Mouse (Mus musculus) gastrocnemius, postnatal 4 days (tissue): ENCODE measurements at regions not wholly inside any gene's neighbourhood (a gene's known extent, or its start where the extent isn't known, plus 50 kb on each side); places are given as distances from the start of the nearest gene placed in this dataset.

Experiments
- DNase-seq, 2 experiments: peaks; one replicate each; pipeline ENCODE4 v3.0.0; 2021 to 2022; ENCODE audit warnings: low spot score in 2 of 2, mixed read lengths in 2 of 2

DNA sequence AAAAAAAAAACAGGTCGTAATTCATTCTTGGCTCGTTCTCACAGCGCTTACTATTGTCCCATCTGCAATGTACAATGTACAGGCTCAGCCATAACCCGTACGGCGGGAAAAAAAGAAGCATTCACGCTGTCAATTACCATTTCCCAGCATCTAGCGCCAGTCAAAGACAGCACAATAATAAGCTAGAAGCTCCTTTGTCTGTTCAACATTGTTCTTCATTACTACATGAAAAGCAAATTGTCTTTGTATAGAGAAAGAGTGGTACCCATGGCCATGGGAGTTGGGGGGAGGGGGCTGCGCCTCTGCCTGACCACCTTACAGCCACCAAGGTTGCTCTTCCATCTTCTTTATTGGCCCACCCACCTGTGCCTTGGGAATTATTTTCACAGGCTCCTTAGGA lies 99.7 kb upstream of the Id4 start:
- no peak for DNase-seq

DNA sequence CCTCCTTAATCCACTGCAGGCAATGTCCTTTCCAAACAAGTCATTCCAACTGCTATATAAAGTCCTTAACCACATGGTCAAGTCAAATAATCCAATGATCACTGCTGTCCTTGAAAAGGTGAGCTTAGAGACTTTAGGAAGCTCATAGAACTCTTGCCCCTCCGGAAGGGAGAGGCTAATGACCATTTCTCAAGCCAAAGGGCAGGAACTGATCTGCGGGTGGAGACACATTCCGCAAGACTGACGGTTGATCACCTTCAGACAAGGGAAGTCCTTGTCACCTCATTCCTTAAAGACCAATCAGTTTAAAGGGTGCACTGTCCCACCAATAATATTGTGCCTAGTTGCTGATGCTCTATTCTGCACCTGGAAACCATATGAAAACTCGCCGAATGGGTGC lies 96.4 kb upstream of the Id4 start:
- DNase-seq, result no peak

GRCm38 (mm10) chr13:48165838-48166237 lies 95.2 kb upstream of the Id4 start:
- DNase-seq, result no peak

- DNase-seq, result no peak
Measured at GRCm38 (mm10) chr13:48167976-48168375, 93.1 kb upstream of the Id4 start.

DNA sequence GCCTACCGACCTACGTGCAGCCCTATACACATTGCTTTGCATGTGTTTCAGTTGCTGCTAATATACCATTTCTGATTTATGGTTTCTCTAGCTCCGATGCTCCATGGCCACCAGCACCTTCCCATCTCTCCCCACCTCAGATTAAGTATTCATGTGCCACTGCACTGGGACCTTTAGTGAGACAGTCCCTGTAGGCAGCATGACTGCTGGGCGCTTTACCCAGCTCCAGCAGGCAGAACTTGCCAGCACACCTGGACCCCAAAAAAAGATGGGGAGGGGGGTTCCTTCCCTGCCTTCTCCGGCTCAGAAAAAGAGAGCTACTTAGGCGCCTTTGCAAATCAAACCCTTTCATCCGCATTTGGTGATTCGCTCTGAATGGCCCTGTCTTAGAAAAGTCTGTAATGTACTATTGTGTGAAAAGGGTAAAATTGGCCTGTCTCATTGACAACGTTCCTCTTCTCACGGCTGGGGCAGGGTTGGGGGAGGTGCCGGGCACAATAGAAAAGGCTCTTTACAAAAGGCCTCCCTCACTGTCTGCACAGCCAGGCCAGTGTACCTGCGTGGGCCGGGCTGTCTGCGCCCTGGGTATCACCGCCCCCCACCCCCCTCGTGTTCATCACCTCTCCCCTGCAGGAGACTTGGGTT lies 89.6 kb upstream of the Id4 start:
- DNase-seq, result no peak

DNA sequence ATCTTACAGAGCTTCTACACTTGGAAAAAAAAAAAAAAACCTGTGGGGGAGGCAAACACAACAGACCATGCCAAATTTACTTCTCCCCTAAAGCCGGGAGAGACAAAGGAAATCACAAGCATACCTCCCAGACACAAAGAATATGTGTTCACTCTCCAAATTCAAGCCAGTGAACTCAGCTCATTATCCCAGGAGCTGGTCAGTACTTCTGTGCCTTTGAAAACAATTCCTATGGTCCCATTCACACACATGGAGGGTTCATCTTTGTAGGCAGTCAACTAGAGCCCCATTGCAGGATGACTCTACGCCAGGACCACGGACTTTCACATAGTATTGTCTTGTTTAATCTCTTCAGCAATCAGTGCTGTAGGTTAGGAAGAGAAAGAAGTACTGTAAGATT lies 89.0 kb upstream of the Id4 start:
- DNase-seq, result no peak

DNA sequence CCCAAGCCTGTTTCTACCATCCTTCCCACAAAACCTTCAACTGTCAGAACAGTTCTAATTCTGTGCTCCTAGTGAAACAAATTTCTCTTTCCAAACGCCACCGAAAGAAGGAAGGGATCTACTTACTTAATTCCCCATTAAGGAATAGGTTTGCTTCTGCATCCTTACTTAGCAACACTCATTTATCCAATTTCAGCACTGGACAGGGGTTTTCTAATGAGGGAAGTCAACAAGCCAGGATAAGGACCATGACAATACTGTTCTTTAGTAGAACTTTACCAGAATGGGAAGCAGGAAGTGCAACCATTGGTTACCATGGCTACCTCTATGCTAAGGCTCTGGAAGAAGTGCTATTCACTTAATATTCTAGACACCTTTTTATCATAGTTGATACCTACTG lies 68.6 kb upstream of the Id4 start:
- DNase-seq, result no peak

GRCm38 (mm10) chr13:48193942-48194341 lies 67.1 kb upstream of the Id4 start:
- no peak for DNase-seq

DNA sequence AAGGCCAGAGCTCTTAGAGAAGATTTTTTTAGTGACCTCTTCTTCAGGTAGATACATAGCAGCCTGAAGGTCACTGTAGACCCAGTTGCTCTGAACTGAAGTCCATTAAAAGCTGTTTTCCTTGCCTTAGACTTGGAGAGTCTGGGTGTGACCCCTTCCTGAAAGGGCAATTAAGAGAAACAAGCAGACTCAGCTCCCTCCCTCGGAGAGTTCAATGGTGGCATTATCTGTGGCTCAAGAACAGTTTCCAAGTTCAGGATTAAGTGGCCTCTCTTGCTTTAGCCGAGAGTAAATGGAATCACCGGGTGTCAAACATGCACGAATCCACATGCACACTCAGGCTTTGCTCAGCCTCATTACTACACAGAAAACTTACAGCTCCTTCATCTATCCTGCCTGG lies 53.2 kb upstream of the Id4 start:
- no peak for DNase-seq
